Mouse (Mus musculus) urinary bladder, adult 2 months (tissue): ENCODE measurements around the gene Slc25a45. TPM values are rescaled to one million over a fixed set of nuclear protein-coding genes. Genes with fewer than 3 reads are reported as not detected.
A peak's percentile ranks its signal among the peaks of the same experiment; 100 is the strongest.

Experiments used
- DNase-seq: peaks from one replicate; pipeline ENCODE4 v3.0.0; 2022; ENCODE audit warnings: low spot score
- polyA plus RNA-seq: library from polyadenylated mRNA; depleted of rRNA; stranded (reverse); fragments of >200 nt; gene quantifications from 2 replicates; pipeline ENCODE4 v1.2.3, GENCODE M21; 2012

The Slc25a45 gene
- polyA plus RNA-seq, 1 experiment = 25.1 TPM

DNA sequence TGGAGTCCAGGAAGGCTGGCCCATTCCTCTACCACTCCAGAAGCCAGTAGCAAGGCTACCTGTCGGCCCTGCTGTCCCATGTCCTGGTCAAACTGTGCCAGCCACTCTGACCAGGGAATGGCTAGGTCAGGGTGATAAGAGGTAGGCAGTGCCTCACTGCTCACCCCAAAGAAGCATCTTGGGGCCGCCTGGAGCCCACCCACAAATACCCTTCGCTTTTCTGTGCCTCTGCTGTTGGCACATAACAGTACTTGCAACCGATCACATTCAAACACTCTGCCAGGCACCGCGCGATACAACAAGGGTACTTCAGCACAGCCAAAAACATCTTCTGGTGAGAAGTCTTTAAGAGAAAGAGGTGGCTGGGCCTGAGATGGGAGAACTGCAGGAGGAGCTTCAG is 14.7 kb downstream of the Slc25a45 start:
- DNase-seq = no peak

DNA sequence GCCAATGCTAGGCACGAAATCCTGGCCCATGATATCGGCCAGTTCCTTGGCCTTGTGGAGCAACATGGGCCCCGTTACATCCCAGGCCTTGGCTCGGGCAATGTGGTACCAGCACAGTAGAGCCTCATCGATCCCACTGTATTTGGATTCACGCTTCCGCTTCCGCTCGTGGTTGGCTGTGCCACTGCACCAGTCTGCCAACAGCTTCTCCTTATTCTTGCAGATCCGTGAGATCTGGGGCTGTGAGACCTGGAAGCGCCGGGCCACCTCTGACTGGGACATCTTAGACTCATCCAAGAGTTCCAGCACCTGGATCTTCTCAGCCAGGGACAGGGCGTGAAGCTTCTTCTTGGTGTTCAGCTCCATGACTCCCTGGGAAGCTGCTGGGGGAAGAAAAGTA is 15.1 kb downstream of the Slc25a45 start:
- no peak for DNase-seq

DNA sequence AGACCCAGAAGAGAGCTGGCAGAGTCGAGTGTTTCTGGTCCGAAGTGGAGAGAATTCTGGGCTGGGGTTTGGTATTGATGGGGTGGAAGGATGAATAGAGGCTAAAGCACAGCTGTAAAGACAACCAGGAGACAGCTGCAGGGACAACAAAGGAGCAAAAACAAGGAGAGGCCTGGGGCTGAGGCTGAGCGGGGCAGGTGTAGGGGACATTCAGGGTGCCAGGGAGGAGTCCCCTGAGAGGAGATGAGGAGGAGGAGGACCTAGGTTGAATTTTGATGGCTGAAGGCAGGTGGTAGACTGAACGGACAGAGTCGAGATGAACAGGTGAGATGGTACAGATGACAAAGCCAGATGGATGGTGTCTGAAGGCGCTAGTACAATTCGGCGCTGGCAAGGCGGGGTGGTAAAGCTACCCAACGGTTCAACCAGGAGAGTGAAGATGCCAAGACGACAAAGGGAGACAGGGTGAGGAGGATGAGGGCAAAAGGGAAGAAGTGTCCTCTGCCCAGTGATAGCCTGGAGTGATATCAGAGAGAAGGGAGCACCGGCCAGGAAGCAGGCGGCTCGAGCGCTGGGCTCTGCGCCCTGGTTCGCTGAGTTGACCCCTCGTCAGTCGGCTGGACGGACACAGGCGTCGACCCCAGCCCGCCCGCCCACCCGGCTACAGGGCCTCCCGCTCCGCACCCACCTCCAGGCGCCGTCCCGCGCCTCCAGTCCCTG is 15.8 kb downstream of the Slc25a45 start:
- no peak for DNase-seq

DNA sequence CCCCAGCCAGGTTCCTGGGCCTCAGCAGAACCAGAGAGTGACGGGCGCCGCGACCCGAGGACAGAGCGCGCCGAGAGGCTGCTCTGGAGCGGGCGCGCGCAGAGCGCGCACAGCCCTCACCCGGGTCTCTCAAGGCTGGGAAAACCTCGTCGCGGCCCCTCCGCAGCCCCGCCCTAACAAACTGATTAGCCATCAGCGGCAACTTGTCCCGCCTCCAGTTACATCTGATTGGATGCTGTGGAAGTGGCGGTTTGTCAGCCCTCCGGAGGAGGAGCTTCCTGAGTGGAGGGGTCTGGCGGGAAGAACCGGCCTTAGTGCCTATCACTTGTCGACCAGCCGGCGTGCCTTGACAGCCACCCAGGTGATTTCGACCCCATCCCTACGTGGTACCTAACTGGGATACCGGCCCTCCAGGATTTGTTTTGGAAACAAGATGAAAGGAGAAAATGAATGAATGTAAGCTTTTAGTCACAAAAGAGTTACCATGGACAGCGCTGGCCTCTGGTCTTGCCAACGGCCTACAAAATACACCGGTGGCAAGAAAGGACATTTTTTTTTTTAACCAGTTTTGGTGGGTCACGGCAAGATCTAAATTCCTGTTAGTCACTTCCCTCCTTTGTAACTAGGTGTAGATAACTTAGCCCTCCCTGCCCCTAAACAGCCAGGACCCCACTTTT is 16.5 kb downstream of the Slc25a45 start, which contains the start of gene Tigd3:
Tigd3 (minus strand) TSS at position 148 of the 677 bp plus-strand sequence.
- DNase-seq = peak; percentile 67

DNA sequence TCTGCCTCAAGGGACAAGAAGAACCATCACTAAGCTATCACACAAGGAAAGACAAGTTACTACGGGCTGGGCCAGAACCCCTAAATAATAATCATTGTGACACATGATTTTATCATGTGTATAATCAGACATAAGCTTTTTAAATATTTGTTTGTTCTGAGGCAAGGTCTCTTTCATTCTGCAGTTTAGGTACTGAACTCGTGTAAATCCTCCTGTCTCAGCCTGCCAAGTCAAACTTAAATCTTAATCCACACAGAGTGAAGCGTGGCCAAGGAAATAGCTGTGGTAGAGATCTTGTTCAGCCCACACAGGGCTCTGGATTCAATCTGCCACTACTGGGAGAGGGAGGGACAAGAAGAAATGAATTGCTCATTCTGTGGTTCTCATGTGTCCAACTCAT is 29.7 kb downstream of the Slc25a45 start:
- DNase-seq = no peak

DNA sequence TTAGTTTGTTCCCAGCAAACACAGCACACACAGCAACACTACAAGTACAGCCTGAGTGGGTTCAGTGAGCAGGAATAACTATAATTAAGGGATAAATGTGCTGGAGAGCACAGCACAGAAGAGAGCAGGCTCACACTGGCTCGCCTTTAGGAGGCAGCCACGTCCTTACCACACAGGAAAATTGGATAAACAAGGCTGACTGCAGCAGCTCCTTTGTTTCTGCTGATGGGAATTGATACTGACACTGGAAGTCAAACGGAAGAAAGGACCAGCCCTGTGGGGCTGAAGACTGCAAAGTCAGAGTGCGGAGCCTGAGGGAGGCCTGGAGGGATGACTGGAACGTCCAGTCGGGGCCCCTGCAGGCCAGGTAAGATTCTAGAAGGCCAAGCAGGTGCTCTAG is 32.6 kb downstream of the Slc25a45 start:
- no peak for DNase-seq

DNA sequence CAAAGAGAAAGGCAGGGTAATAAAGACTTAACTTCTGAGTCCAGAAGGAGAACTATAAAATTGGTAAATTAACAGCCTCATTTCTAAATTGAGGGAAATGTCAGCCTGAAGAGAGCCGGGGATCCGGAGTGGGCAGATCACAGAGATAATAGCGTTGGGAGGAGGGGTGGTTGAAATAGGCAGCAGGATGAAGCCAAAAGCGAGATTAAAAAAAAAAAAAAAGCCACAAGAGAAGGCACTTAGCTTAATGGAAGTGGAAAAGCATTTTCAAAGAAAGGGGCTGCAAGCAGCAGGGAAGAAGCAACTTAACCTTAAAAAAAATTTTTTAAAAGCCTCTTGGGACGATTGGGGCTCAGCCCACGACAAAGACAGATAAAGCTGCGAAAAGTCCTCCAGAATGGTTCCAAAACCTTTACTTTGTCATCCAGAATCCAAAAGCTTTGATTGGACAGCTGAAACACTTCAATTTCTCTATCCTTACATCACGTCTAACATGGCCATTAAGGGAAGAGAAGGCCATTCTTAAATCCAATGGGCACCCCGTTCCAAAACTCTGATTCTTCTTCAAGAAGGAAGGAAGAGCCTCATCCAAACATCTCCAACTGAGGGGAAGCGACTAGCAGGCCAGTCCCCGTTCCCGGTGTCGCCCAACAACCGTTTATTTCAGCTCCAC is 34.0 kb downstream of the Slc25a45 start:
- no peak for DNase-seq

DNA sequence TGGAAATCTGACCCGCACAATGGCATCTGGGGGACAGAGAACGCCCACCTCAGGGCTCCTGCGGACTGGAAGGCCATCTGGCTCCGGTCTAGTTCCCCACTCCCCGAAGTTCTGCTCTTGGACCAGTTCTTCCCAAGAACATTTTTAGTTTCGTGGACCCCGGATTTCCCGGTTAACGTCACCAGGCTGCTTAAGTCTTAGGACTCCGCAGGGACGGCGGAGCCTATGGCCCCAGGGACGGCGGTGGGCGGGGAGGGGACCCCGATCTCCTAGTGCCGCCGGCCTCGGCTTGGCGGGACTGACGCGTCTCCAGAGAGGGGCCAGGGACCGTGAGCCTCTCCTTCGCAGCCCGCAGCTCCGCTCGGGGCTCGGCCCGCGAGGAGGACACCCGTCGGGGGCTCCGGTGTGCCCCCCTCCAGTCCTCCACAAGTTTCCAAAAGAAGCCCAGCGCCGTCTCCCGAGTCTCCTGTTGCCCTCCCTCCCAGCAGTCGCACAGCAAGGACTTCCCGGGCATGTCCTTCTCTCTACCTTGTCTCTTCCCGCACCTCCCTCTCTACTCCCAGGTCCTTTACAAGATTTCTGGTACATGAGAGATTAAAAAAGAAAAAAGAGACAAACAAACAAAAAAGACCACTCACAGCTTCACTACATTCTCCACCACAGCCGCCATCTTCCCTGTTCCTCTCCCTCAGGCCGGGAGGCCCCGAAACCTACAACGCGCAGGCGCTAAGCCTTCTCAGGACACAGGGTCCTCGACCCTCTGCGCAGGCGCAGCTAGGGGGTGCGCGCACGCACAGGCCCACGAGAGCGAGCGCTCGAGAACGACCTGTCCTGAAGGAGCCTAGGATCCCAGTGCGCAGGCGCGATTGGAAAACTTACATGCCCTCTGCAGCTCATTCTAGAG is 34.7 kb downstream of the Slc25a45 start:
- DNase-seq = peak; percentile 95

DNA sequence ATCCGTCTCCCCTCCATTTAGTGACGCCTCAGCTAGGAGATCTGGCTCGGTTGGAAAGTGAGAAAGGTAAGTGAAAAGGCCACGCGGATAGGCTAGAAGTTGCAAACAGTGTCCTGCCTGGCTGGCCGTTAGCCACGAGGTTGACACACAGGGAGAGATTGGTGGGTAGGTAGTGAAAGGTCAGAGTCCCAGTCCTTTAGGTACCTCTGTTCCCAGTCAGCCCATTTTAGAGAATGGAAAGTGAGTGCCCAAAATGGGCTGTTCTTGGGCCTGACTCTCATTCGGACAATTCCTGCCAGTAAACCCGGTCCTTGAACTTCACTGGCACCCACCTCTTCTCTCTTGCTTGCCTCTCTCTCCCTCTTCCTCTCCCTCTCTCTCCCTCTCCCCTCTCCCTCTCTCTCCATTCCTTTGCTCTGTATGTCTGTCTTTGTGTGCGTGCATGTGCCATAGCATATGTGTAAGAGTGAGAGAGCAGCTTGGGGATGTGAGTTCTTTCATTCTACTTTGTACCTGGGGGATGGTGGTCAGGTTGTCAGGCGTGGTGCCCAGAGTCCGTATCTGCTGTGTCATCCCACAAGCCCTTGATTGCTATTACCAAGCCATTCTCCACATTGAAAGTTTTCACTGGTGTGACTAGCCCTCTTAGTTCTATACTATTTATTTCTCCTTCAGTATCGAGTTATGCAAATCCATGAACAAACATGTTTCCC is 35.6 kb downstream of the Slc25a45 start, which contains the start of gene Dpf2:
Dpf2 (minus strand) TSS at position 4 of the 713 bp plus-strand sequence.
- DNase-seq = no peak

DNA sequence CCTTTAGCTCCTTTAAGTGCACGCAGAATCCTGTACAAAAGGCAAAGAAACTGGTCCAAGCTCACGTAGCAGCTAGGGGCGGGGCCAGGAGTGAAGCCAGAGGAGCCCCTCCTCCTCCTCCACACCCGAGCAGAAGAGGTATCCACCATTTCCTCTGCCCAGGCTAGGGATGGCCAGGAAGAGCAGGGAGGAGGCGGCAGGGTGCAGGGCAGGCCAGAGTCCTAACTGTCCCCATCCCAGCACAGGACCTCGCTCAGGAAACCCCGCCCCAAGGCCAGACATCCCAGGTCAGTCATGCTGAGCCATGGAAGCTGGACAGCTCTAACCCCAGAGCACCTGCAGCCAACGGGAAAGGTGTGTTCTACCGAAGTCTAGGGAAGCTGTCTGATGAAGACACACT is 44.1 kb downstream of the Slc25a45 start:
- DNase-seq = no peak

DNA sequence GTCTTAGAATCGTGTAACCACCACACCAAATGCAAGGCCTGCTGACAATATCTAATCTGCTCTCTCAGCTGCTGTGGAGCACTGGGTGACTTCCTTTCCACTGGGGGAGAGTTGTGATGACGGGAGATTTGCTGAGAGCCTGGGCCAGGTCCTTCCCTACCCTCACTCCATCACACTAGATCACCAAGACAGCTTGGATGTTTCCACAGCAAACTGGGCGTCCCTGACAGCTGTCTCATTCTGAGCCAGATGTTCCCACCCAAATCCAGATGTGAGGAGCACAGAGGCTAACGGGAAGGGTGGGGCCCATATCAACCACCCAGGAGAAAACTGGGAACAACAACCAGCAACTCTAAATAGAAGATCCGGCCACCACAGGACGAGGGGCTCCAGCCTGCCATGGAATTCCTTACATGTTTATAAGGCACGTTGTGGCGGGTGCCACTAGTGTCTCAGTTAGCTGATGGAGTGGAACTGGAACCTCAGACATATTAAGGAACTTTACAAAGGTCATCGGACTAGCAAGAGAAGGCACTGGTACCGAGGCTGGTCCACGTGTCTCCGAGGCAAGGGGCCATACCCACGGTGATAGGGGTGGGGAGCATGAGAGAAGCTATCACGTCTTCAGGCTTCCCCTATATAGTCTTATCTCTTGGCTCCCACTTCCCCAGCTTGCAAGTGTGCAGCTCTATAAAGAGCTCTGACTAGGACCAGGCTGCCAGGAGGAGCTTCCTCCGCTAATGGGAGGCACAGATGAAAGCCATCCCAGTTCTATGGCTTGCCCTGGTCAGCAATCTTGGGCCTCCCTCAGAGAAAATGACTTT is 44.7 kb downstream of the Slc25a45 start:
- DNase-seq = no peak

DNA sequence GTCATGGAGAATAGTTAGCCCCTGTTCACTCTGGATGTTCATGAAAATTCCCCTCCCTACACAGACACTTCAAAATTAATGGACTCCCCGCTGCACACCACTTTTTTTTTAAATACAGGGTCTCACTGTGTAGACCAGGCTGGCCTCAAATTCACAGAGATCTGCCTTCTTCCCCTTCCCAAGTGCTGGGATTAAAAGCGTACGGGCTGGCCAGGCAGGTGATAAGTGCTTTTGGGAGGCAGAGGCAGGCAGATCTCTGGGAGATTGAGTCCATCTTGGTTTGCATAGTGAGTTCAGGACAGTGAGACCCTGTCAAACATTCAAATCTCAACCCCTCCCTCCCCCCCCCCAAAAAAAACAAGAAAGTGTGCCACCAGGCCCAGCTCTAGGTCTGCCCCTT is 45.4 kb downstream of the Slc25a45 start:
- DNase-seq = no peak

DNA sequence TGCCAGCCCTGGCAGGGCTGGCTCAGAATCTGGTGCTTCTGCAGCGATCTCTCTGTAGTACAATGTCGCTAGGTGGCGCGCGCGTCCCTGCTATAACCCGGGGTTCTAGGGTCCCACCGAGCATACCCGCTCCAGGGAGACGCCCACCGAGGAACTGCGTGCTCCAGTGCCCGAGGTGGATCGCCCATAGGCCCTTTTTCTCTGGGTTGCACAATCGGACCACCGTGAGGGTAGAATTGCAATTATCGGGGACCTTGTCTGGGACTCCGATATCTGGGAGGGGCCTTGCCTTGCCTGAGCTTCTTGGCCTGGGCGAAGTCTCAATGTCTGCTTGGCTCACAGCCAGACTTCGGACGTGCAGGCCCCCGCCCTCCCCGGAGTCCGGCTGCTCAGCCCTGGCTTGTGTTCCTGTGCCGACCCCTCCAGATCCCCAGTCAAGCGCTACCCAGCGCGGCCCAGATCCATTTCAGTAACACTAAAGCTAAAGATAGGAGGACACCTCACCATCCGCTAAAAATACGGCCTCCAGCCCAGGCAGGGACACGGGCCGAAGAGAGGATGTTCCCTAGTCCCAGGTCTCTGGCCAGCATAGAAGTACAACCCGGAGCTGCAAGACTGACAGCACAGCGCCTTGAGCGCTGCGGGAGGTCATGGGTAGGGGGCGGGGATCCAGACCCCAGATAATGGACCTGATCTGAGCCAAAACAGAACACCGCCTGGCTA is 46.5 kb downstream of the Slc25a45 start:
- peak; percentile 75 for DNase-seq

DNA sequence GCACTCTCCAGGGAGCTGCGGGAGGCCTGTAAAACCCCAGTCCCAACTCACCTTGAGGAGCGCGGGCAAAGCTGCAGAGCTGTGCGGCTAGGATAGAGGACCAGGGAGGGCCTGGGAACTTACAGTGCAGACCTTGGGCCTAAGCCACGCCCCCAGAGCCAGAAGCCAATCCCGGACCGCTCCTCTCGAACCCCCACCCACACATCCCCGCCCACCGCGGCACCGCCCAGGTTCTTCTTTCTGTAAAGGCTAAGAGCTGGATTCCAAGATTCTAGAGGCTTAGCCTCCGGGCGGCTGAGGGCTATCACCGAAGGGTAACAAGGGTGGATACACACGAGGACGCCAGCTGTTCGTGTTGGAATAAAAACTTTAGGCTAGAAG is 47.1 kb downstream of the Slc25a45 start, which contains the start of gene Cdc42ep2:
Cdc42ep2 (minus strand) TSS at position 104 of the 381 bp plus-strand sequence.
- peak; percentile 88 for DNase-seq

DNA sequence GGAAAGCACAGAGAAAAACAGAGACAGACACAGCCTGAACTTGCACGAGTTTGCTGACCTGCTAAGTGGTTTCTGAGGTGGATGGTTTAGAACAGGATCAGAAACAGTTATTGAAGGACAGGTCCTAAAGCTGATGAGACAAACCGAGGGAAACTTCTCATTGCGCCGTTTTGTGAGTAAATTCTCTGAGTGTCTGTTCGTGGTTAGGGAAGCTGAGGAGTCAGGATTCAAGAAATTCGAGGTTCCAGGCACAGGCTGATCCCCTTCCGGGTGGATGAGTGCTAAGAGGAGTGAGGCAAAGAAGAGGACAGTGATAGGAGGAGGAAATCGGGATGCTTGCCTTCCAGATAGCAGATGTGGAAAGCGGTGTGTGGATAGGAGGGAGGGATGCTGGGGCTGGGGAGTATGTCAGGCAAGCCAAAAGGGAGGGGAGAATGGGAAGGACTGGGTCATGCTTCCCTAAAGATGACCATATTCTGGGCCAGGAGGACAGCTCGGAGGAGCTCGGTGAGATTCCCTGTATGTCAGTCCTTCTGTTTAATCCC is 47.8 kb downstream of the Slc25a45 start:
- no peak for DNase-seq

DNA sequence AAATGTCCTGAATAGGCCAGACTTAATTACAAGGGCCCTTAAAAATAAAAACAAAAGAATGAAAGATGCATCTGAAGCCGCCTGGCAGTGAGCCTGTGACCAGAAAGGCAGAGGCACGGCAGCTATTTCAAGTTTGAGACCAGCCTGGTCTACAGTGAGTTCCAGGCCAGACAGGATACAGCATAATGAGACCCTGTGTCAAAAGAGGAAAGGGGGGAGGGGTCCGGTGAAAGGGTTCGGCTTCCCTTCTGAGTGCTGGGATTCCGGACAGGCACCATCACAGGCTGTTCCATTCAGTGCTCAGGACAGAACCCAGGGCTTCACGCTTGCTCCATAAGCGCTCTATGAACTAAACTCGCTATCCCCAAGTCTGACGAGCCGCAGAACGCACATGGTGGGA is 49.4 kb downstream of the Slc25a45 start:
- DNase-seq = no peak

DNA sequence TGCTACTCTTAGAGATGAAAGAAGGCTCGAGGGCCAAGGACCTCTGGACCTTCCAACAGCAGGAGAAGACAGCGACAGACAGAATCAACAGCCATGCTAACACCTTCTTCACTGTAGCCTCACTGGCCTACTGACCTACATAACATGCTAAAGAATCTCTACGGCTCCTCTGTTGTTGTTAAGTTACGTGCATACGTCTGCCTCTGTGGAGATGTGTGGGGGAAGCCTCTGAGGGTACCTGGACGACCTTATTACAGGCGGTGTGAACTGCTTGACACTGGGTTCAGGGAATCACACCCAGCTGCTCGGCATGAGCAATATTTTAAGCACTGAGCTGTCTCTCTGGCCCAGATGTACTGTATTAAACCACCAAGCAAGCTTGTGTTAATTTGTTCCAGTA is 49.9 kb downstream of the Slc25a45 start:
- DNase-seq = no peak

DNA sequence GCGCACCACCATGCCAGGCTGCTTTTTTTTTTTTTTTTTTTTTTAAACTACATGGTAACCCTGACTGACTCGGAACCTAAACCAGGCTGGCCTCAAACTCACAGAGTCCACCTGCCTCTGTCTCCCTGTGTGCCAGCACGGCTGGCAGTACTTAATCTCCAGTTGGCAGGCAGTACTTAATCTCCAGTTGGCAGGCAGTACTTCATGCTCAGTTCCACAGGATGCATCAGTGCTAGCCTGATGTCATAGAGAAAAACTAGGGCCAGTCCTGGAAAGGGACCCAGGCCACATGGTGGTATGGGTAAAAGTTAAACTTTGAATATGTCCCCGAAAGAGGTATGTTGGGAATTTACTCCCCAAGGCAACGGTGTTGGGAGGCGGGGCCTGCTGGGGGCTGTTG is 50.5 kb downstream of the Slc25a45 start:
- DNase-seq = no peak

DNA sequence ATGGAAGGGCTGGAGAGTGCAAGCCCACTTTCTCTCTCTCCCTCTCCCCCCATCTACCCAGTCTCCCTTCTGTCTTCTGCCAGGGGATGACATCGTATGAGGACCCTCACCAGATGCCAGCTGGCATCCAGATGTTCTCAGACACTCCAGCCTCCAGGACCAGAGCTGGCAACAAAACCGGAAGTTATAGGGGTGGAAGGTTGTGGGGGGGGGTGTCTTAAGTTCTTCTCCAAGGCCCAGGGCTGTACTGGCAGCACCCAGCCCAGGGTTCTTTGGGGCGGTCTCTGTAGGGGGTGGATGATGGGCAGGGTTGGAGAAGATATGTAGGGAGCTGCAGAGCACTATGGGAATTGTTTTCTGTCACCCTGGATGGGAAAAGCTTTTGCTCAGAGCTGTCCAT is 50.9 kb downstream of the Slc25a45 start:
- DNase-seq = no peak
